9 mouse cellular contexts compared by ENCODE assay signal in the genomic region with DNA sequence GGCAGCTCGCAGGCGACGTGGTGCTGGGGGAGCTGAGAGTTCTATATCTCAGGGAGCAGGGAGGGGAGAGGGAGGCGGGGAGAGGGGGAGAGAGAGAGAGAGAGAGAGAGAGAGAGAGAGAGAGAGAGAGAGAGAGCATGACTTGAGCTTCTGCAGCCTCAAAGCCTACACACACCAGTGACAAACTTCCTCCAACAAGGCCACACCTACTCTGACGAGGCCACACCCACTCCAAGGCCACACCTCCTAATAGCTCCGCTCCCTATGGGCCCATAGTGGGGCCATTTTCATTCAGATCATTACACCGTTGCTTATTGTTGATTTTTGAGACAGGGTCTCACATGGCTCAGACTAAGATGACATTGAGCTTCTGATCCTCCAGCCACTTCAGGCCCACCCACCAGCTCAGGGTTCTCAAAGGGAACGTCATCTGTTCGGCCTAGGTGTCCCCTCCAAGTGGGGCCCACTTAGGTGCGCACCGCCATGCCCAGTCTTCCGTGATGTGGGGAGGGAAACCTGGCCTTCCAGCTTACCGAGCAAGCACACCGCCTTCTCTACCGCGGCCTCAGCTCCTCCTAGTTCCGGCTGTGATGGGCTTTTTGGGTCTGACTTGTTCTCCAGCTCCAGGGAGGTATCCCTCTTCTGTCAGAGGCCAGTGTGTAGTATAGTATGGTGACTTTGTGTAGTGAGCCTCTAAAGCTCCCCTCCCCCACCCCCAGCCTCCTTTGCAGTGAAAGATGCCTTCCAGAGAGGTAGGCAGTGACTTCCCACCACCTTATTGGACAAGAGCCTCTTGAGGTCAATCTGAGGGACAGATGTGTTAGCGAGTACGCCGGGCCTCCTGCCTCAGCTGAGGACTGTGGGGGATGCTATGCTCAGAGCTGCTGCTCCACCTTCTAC. TPM values are rescaled to one million over a fixed set of nuclear protein-coding genes. Genes with fewer than 3 reads are reported as not detected.
DNase-seq lines count a peak whose midpoint lies in the region; ATAC-seq and TF ChIP-seq lines count a peak whose summit lies in the region.
"Had no signal": no experiment of that assay in that cellular context is flagged by ENCODE, and none has a peak within 500 bp of the region (broad histone marks: within the 10 kb centered on the region; RNA-seq: fewer than 3 reads in every experiment).

No protein-coding gene starts in this region.

- intact Hi-C loops in heart, postnatal 36 days (cut with DNase I) = no loop called here
- intact Hi-C loops in left cerebral cortex, adult 2 months (cut with DNase I) = no loop called here

- peak overlapping the region; percentile 3; the same call in 1 of the 2 replicates for H3K4me2 ChIP-seq in heart, embryonic 12.5 days

- H3K9ac ChIP-seq in heart, embryonic 12.5 days = no peak overlapping the region

- 61% methylated on average over 20 of the region's 20 CpGs for WGBS in heart, embryonic 12.5 days

- no peaks in the 10 kb centered on the region for H3K36me3 ChIP-seq in heart, embryonic 12.5 days

- H3K27ac ChIP-seq in heart, embryonic 12.5 days (ENCODE audit: poor library complexity, severe bottlenecking) = no peak overlapping the region
- H3K27ac ChIP-seq in left cerebral cortex, adult 2 months = no peak overlapping the region

- peaks cover 43% of the 10 kb centered on the region for H3K4me1 ChIP-seq in heart, embryonic 12.5 days (replicated peaks)

- H3K27me3 ChIP-seq in heart, embryonic 12.5 days (replicated peaks) = no peaks in the 10 kb centered on the region

- H3K4me3 ChIP-seq in heart, embryonic 12.5 days = no peak overlapping the region
- H3K4me3 ChIP-seq in left cerebral cortex, adult 2 months = no peak overlapping the region

- DNase-seq in heart, postnatal 36 days = no peak
- DNase-seq in A20 (ENCODE audit: low read depth, low spot score) = peak; percentile 61
- DNase-seq in R1 (ENCODE audit: low read depth, low spot score) = peak; percentile 94
- DNase-seq in liver = peak; percentile 48
- no peak for DNase-seq in right cerebral cortex, postnatal 10 days (ENCODE audit: low spot score in 2 of 2)
- DNase-seq in spleen, postnatal 4 days (ENCODE audit: low spot score in 2 of 2) = no peak
- no peak for DNase-seq in left cerebral cortex, adult 2 months (ENCODE audit: extremely low spot score in 1 of 2, low spot score in 2 of 2)
- DNase-seq: right cerebral cortex, postnatal 14 days had no signal

- TF ChIP-seq CTCF in left cerebral cortex, adult 2 months (IDR thresholded peaks at IDR 0.05) = no peak

- ATAC-seq in heart, embryonic 12.5 days (ENCODE audit: insufficient number of reproducible peaks, low FRiP score) = peak; percentile 23; the same call in 1 of the 2 replicates

- no peaks in the 10 kb centered on the region for H3K9me3 ChIP-seq in heart, embryonic 12.5 days (replicated peaks)

RNA-seq across cellular contexts. Expression of gene Ttyh2, which starts 8.7 kb away (rescaled TPM):
- polyA plus RNA-seq in heart, embryonic 12.5 days (2016; fragmentation: Nextera tagmentation; extraction: Ambion mirVana) = 5.5 and 5.9 TPM in 2 replicates
- 1 to 10 TPM; 4.2 to 5.3 TPM for total RNA-seq in heart, postnatal 36 days (2021)
- 10 to 100 TPM; 18.5 to 18.6 TPM for total RNA-seq in left cerebral cortex, adult 2 months (2021)

RNA-seq across cellular contexts. Expression of gene Rpl38, which starts 15.6 kb away (rescaled TPM):
- polyA plus RNA-seq in heart, embryonic 12.5 days (2016; fragmentation: Nextera tagmentation; extraction: Ambion mirVana) = 785 and 816 TPM in 2 replicates
- total RNA-seq in heart, postnatal 36 days (2021) = 100 to 1,000 TPM; 567 to 618 TPM
- 100 to 1,000 TPM; 817 to 866 TPM for total RNA-seq in left cerebral cortex, adult 2 months (2021)

RNA-seq across cellular contexts. Expression of gene Dnaic2, which starts 43.2 kb away (rescaled TPM):
- 0.27 and 0.32 TPM in 2 replicates for polyA plus RNA-seq in heart, embryonic 12.5 days (2016; fragmentation: Nextera tagmentation; extraction: Ambion mirVana)
- total RNA-seq in heart, postnatal 36 days (2021) = under 1 TPM; 0.08 to 0.17 TPM
- total RNA-seq in left cerebral cortex, adult 2 months (2021) = 1 to 10 TPM in 1 of 2 experiments, under 1 TPM in 1; 1.00 to 1.8 TPM

Comparison
In these comparisons a context has a peak if more than half of its experiments do, and no peak if none do; other contexts are left out.
1. DNase-seq: peak in A20 (single experiment), R1 (single experiment) and liver (single experiment); none in heart, postnatal 36 days (0 of 2), right cerebral cortex, postnatal 10 days (0 of 2), spleen, postnatal 4 days (0 of 2) and left cerebral cortex, adult 2 months (0 of 2).